Mouse (Mus musculus): ENCODE measurements at regions not wholly inside any gene's neighbourhood (a gene's known extent, or its start where the extent isn't known, plus 50 kb on each side); places are given as distances from the start of the nearest gene placed in this dataset.

DNA sequence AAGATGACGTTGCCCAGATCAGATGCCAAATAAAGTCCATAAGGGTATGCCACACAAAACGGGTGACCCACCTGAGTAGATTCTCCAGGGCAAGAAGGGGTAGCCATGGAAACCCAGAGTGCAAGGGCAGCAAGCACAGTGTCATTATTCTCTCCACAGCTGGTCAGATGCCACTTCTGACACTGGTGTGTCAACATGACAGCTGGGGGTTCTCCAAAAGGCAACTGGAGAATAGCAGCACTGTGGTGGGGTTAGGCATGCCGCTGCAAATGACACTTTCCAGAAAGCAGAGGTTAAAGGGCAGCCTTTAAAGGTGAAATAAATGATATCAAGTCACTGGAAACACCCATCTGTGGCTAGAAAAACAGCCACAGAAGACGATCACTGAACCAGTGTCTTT lies 70.8 kb upstream of the Thbs2 start:
- no peak for DNase-seq (ENCODE audit: low read depth, low spot score)

DNA sequence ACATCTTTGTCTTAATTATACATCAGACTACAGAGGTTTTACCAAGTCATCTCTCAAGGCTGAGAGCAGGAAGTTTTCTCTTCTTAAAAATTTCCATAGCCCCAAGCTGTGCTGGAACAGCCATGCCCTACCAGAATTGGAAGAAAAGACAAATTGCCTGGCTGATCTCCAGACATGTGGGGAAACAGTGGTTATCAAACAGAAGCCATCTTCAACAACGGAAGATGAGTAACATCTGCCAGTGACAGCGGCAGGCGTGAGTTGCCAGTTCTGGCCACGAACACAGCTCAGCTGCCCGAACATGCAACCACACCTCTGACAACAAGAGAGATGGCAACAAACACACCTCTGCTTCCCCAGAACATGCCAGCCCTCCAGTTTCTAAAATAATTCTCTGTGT lies 59.1 kb upstream of the Thbs2 start:
- no peak for DNase-seq (ENCODE audit: low read depth, low spot score)

- DNase-seq (ENCODE audit: low read depth, low spot score) = no peak
These were observed 56.6 kb upstream of the Thbs2 start for GRCm38 (mm10) chr17:14750519-14751145.

DNA sequence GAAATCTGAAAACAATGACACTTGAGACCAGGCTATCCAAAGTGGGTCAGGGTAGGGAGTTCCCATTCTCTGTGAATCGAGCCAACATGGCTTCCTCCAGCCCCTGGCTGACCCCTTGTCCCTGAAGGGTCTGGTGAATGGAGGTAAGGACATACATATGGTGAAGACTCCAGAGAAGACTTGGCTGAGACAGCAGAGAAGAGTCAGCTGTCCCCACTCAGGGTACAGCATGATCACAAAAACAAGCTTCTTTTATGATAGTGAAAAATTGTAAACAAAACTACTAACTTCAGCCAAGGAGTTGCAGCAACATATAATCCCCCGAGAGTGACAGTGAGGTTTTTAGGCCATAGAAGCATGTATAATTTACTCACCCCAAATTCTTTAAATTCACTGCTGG lies 55.2 kb upstream of the Thbs2 start:
- no peak for DNase-seq (ENCODE audit: low read depth, low spot score)

GRCm38 (mm10) chr17:14747255-14747869 lies 53.3 kb upstream of the Thbs2 start:
- DNase-seq (ENCODE audit: low read depth, low spot score) = peak; percentile 10

DNA sequence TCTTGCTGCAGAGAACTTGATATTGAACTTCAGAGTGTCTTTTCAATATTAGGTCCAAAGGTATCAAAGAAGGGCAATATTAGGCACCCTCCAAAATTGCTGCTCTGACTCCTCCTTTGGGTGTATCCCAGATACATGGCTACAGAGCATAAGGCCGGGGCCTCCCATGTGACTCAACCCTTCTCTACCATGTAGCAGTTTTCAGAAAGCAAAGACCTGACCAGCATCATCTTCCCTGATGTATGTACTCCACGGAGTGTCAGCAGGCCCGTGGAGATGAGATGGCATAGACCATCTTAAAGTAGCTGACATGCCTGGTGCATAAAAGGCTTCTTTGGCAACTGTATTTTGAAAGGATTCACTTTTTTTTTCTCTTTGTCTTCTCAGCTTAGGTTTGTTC lies 51.5 kb upstream of the Thbs2 start:
- DNase-seq (ENCODE audit: low read depth, low spot score) = no peak

DNA sequence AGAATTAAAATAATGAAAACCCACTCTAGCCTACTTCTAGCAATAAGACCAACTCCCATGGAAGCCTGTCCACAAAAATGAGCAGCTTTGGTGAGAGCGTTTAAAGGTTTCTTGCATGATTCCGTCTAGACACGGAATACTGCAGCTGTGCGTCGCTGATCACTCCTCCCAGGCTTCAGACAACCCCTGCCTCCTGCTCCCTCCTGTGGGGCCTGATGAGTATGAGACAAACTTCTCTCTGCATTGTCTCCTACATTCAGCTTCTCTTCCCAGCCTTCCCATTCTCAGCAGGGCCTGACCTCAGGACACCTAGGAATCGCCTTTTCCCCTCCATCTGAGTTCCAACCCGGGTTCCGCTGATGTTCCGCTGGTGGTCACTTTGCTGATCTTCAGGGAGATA lies 50.0 kb upstream of the Thbs2 start:
- DNase-seq (ENCODE audit: low read depth, low spot score) = no peak

All from telencephalon, adult 2 months (tissue).